Mouse (Mus musculus): Measurements from ENCODE around the gene Tacc2.

Gene Tacc2

GRCm38 (mm10) chr7:130733423-130733822, 156.2 kb downstream of the Tacc2 start:
- no peak for DNase-seq

DNA sequence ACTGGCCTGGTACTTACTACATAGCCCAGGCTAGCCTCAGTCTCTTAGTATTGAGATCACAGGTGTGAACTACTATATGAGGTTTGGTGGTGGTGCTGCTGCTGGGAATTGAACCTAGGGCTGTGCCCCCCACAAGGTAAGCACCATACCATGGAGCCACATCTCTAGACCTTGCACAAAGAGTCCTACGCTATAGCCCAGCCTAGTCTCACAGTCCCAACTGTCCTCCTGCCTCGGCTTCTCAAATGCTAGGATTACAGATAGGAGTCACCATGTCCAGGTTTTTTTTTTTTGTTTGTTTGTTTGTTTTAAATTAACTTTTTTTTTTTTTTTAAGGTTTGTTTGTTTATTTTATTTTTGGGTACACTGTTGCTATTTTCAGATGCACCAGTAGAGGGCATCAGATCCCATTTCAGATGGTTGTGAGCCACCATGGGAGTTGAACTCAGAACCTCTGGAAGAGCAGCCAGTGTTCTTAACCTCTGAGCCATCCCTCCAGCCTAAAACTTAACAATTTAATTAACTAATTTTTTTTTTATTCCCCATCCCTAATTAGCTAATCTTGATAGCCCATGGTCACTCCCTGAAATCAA, 157.1 kb downstream of the Tacc2 start:
- no peak for DNase-seq

- DNase-seq, result no peak
Observed at GRCm38 (mm10) chr7:130741099-130741498, 163.9 kb downstream of the Tacc2 start.

DNA sequence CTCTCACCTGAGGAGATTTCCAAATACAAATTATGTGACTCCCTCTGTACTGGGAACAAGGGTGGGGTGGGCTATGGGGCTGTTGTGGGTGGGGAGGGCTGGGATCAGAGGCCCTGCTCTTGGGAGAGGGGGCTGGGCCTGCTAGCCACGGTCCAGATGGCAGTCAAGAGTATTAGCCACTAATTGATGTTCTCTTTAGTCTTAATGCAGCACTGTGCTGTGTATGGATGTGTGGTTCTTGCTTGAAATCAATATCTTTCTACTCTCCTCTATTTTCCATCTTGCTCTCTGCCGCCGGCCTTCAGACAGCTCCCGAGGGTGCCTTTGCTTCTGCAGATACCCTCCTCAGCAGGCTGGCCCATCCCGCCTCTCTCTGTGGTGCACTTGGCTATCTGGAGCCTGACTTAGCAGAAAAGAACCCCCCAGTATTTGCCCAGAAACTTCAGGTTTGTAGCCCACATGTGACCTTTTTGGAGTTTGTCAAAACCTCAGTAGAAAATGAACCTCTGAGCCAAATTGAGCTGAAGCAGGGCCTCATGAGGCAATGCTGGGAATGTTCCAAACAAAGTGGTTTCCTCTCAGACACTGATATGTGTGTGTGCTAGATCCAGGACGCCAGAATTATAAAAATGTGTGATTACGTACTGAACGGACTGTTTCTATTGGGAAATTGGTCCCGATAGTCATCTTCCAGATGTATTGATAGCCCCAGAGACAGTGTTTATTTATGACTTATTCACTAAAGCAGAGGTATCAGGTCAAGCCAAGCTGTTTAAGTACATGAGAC, 166.2 kb downstream of the Tacc2 start:
- no peak for DNase-seq

GRCm38 (mm10) chr7:130749165-130749564, 171.9 kb downstream of the Tacc2 start:
- no peak for DNase-seq

- DNase-seq, result no peak
Observed at GRCm38 (mm10) chr7:130750752-130751490, 173.7 kb downstream of the Tacc2 start.

DNA sequence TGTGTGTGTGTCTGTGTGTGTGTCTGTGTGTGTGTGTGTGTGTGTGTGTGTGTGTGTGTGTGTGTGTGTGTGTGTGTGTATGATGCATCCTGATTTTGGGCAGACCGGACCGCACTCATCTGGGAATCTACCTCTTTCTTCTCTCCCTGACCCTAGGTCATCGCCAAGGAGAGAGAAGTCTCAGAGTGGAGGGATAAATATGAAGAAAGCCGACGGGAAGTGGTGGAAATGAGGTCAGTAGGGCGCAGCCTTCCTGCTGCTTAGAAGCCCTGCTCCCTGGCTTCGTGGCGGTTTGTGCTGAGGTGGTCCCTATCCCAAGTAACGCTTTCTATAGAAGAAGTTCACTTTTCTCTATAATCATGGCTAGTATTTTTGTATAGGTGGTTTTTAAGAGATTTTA, 174.4 kb downstream of the Tacc2 start:
- no peak for DNase-seq

DNA sequence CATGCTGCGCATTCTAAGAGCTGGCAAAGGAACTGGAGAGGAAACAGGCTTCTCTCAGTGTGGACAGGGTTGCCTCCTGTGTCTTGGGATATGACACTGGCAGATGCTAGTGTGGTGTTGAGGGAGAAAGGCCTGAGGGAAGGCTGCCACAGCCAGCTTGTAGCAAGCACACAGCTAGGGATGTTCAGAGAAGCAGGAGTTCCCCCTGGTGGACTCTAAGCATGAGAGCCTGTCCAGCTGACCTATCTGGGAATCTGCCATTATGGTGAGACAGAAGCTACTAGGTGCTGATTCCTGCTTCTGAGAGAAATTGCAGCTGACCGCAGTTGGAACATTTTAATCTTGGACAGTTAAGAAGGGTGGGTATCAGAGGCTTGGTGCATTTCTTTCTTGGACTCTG, 177.6 kb downstream of the Tacc2 start:
- peak; percentile 25 for DNase-seq

GRCm38 (mm10) chr7:130756343-130756835, 179.2 kb downstream of the Tacc2 start:
- no peak for DNase-seq

DNA sequence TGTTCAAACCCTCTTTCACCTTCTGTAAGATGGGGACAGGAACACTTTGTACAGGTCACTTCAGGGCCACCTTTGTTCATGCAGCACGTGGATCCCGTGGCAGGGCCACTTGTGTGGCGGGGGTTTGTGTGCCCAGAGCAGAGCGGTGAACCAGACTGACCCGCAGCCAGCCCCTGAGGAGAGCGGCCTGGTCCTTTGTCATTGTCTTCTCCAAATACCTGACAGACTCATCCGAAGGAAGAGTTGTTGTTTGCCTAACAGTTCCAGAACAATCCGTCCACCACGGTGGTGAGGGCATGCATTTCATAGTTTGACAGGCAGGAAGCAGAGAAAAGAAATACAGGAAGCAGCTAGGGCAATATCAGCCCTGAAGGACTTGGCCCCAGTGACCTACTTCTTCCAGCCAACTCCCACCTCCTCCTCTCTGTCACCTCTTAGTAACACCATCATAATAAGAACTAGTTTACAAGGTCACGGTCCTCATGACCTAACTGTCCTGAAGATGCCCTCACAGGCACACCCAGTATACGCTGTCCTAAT, 180.2 kb downstream of the Tacc2 start:
- no peak for DNase-seq

DNA sequence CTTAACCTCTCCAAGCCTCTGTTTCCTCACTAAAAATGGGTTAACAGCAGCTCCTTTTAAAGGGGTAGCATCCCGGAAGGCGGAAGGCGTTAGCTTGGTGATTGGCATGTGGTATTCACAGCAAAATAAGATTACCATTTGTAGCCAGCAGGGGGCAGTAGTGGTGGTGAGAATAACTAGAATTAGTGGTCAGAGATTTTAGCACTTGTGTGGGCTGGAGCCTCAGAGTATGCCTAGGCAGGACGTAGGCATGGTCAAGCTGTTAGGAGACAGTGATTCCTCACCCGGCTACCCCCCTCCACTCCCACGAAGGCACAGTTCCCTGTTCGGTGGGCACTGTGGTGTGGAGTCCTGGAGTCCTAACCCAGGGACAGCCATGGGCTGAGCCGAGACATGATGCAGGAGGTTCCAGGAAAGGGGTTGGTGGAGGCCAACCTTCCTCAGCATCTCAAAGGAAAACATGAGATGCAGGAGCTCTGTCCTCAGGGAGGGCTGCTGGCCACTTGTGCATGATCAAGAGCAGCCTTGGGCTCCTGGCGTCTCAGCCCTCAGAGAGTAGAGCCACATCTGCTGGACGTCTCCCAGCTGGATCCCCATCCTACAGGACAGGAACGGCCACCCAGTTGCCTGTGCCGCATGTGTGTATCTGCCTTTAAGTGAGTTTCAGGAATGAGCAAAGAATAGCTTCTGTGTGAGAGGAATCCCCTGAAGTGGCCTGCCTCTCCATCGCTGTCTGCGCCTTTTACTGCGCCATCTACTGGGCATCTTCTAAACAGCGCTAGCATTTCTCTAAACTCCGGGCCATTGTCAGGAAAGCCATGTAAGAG, 185.0 kb downstream of the Tacc2 start:
- peak; percentile 76 for DNase-seq

GRCm38 (mm10) chr7:130764160-130764559, 186.9 kb downstream of the Tacc2 start:
- DNase-seq, result no peak

GRCm38 (mm10) chr7:130766411-130767170, 189.4 kb downstream of the Tacc2 start:
- no peak for DNase-seq

GRCm38 (mm10) chr7:130768151-130768550, 190.9 kb downstream of the Tacc2 start:
- no peak for DNase-seq

GRCm38 (mm10) chr7:130770707-130771106, 193.5 kb downstream of the Tacc2 start:
- DNase-seq, result peak; percentile 88

DNA sequence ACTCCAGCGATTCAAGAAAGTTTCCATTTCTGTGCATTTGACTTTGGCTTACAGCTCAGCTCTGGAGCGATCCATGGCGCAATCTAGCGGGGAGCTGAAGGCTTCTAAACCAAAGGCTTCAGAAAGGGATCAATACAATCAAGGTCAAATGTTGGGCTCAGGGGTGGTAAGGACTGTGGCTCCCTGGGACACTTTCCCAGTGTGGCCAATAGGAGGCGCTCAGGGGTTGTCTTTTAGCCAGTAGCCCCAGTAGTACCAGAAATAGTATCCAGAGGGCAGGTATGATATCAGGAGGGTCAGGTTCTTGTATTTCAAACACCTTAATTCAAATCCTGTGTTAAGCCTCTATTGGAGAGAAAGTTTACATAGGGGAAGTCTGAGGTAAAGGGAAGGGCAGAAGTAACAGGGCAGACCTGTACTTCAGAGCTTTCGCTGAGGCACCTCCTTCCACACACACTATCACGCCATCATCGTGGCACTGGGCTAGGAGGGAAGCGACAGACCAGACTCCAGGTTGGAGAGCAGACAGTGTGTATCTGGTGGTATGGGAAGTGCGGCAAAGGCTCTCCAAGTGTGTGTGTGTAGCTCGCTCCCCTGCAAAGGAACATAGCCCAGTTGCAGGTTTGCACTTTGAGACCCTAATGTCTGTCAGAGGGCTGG, 196.1 kb downstream of the Tacc2 start:
- DNase-seq, result peak; percentile 63

- DNase-seq, result no peak
Observed at GRCm38 (mm10) chr7:130773914-130774630, 196.8 kb downstream of the Tacc2 start, which contains the start of gene Btbd16. Gene Btbd16 (plus strand): TSS chr7:130774069.

- no peak for DNase-seq
Observed at GRCm38 (mm10) chr7:130780866-130781419, 203.7 kb downstream of the Tacc2 start.

DNA sequence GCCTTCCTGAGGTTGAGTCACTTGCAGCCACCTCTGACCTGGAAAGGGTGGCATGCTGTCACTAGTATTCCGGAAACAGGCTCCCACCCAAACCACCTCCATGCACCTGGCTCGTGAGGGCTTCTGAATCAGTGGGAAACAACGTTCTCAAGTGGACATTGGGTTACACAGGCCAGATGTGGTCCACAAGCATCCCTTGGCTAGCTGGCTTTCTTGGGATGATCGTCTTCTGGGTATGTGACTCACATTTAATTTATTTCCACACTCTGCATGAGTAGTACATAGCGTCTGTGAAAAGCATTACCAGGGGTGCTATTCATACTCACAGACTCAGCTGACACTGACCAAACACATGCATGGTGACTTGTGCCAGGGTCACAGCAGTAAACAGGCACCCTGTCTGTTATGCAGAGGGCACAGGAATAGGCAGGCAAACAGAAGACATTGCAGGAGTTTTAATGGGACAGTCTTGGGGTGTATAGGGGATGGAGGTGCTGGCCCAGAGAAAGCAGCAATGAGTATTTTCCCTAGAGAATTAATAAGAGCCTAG, 205.3 kb downstream of the Tacc2 start:
- DNase-seq, result no peak

Data from lung, postnatal 14 days (tissue).